Mouse (Mus musculus) duodenum, adult 2 months (tissue): ENCODE data around the gene Depdc1b. TPM values are rescaled to one million over a fixed set of nuclear protein-coding genes. Genes with fewer than 3 reads are reported as not detected.

Experiments used
- polyA plus RNA-seq: library from polyadenylated mRNA; depleted of rRNA; stranded (reverse); fragments of >200 nt; gene quantifications from 2 replicates; pipeline ENCODE4 v1.2.3, GENCODE M21; 2012; ENCODE audit warnings: low replicate concordance; rRNA removed

The Depdc1b gene
- 0.19 and 0.62 TPM in 2 replicates for polyA plus RNA-seq

DNA sequence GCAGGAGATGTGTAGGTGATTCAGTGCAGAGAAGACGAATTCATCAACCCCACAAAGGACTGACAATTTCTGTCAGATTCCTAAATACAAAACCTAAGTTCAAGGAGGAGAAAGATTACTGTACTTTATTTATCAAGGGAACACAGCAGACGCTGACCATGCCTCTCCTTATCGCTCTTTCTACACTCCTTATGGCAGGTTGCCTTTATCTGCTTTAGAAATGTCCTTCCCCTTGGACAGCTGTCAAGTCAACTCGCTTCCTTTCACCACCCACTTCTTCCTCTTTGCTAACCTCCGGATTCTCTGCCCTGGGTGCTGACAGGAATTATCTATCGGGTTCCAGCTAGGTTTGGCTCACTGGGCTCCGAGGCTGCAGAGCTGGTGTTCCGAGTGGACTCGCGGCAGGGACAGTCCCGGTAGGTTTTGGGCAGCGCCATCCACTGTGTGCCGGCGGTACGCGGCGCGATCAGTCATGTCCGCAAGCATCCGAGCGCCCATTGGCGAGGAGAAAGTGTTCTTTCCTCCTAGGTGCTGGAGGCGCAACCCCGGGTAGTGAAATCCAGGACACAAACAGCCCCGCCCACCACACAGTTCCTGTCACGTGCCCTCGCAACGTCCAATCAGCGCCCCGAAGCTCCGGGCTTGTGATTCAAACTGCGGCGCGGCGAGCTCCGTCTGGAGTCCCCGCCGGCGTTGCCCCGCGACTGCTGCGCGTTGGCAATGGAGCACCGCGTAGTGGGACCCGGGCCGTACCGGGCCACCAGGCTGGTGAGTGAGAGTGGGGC is at the start of gene Depdc1b:
Depdc1b (plus strand) TSS at position 631 of the 785 bp plus-strand sequence.

DNA sequence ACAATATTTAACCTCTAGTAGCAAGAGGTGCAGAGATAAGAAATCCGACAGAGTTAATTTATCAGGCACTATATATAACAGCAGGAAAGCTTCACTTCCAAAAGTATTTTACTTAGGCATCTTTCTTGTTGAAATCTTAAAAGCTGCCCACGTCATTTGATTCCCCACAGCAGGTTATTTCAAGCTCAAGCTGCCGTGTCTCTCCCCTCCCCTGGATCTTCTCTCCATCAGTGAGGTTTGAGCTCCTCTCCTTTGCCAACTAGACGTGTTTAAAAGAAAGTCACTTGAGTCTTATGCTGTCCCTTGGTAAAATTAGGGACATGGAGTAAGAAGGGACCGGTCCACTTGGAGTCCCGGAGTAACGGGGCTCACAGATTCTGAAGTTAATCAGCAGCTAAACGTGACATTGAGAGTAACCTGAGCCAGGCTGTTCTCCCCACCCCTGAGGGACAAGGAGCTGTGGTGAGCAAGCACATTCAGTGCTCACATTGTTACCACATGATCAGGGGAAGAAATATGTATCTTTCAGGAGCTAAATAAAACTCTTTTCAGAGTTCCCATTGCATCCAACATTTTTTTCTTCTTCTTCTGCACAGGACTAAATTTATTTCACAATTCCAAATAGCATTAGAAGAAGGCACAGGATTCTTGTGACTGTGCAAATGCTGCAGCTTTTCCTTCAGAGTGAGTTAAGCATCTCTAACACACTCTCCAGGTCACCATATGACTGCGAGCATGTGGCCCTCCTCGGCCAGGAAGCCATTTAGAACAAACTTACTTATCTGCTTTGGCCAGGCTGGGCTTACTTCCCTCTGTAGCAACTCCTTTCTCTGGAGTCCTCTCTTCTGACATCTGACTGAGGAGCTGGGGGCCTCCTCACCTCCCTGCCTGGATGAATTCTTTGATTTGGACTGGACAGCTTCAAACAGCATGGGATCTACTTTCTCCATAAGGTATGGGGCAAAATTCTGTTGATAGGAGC is 133.3 kb downstream of the Depdc1b start, which contains the start of gene Pde4d:
Pde4d (plus strand) TSS at position 833 of the 982 bp plus-strand sequence.

Other genes starting within 250 kb of the Depdc1b start
- gene Ndufaf2, start 157.7 kb upstream of the Depdc1b start, polyA plus RNA-seq: 1.5 and 2.6 TPM in 2 replicates
- 3.0 and 4.0 TPM in 2 replicates for gene Ercc8, start 157.6 kb upstream of the Depdc1b start, polyA plus RNA-seq
- gene Elovl7, start 101.9 kb upstream of the Depdc1b start, polyA plus RNA-seq: 1.2 and 1.7 TPM in 2 replicates
- gene Pde4d, start 133.6 kb downstream of the Depdc1b start, polyA plus RNA-seq: 2.4 and 3.4 TPM in 2 replicates